Mouse (Mus musculus) kidney, postnatal 4 days (tissue): ENCODE results near the gene Pip5k1b.
"Not testable (repeated sequence)": the region's sequence is repeated elsewhere in the genome, so short reads cannot be mapped to it uniquely, and the experiment has no call there.

Experiments
- DNase-seq, 2 experiments: peaks; one replicate each; pipeline ENCODE4 v3.0.0; 2021; ENCODE audit warnings: mixed read lengths in 2 of 2

Gene Pip5k1b

GRCm38 (mm10) chr19:24555466-24555903, at the start of gene Pip5k1b:
TSS of gene Pip5k1b (minus strand) at chr19:24555872.
- peak; percentile 60 to 76 for DNase-seq

GRCm38 (mm10) chr19:24604105-24604504, 48.4 kb upstream of the Pip5k1b start:
- no peak for DNase-seq

- no peak for DNase-seq
Measured at GRCm38 (mm10) chr19:24603431-24603830, 47.8 kb upstream of the Pip5k1b start.

- DNase-seq, result no peak
Measured at GRCm38 (mm10) chr19:24586726-24587125, 31.1 kb upstream of the Pip5k1b start.

GRCm38 (mm10) chr19:24585171-24585570, 29.5 kb upstream of the Pip5k1b start:
- DNase-seq, result no peak

- no peak for DNase-seq
Measured at GRCm38 (mm10) chr19:24583956-24584355, 28.3 kb upstream of the Pip5k1b start.

- DNase-seq, result no peak
Measured at GRCm38 (mm10) chr19:24576125-24576524, 20.5 kb upstream of the Pip5k1b start.

- peak in 1 of 2 experiments; percentile 10 for DNase-seq
Measured at GRCm38 (mm10) chr19:24571756-24572181, 16.1 kb upstream of the Pip5k1b start.

- DNase-seq, result no peak
Measured at GRCm38 (mm10) chr19:24570969-24571368, 15.3 kb upstream of the Pip5k1b start.

- DNase-seq, result peak; percentile 49 to 67
Measured at GRCm38 (mm10) chr19:24557456-24557855, 1.8 kb upstream of the Pip5k1b start.

GRCm38 (mm10) chr19:24556585-24556966, 904 bp upstream of the Pip5k1b start:
- DNase-seq, result no peak

GRCm38 (mm10) chr19:24555904-24556584, 372 bp upstream of the Pip5k1b start:
- peak; percentile 75 to 85 for DNase-seq

GRCm38 (mm10) chr19:24554911-24555465, 684 bp downstream of the Pip5k1b start:
- peak; percentile 14 to 16 for DNase-seq

GRCm38 (mm10) chr19:24554425-24554824, 1.2 kb downstream of the Pip5k1b start:
- DNase-seq, result no peak

- no peak for DNase-seq
Measured at GRCm38 (mm10) chr19:24553291-24554075, 2.2 kb downstream of the Pip5k1b start.

- not testable (repeated sequence) for DNase-seq
Measured at GRCm38 (mm10) chr19:24552641-24553040, 3.0 kb downstream of the Pip5k1b start.

- no peak for DNase-seq
Measured at GRCm38 (mm10) chr19:24551196-24551954, 4.3 kb downstream of the Pip5k1b start.

GRCm38 (mm10) chr19:24550778-24551177, 4.9 kb downstream of the Pip5k1b start:
- no peak for DNase-seq

GRCm38 (mm10) chr19:24550016-24550415, 5.7 kb downstream of the Pip5k1b start:
- no peak for DNase-seq

GRCm38 (mm10) chr19:24548337-24548736, 7.3 kb downstream of the Pip5k1b start:
- DNase-seq, result no peak

- no peak for DNase-seq
Measured at GRCm38 (mm10) chr19:24546153-24546552, 9.5 kb downstream of the Pip5k1b start.

GRCm38 (mm10) chr19:24543386-24544350, 12.0 kb downstream of the Pip5k1b start:
- DNase-seq, result no peak
